Mouse (Mus musculus) heart, embryonic 14.5 days (tissue): ENCODE results near the gene Masp1. TPM values are rescaled to one million over a fixed set of nuclear protein-coding genes. Genes with fewer than 3 reads are reported as not detected.
A peak's percentile ranks its signal among the peaks of the same experiment; 100 is the strongest.

Experiments
- ATAC-seq: fragments of 200-750 bp; cut with Nextera tagmentation; 2 replicates; pipeline ENCODE4 v1.8.0; 2017; ENCODE audit warnings: low read depth, moderate TSS enrichment; ENCODE audit not compliant: insufficient number of reproducible peaks, insufficient read depth, low FRiP score
- H3K27ac ChIP-seq, 2 experiments: fragments of 200-500 bp in 1 of 2; fragments of 300-500 bp in 1 of 2; sonication (generic) in 1 of 2; replicated peaks in 1 of 2; 2 replicates each; pipeline ENCODE4 v1.5.1; 2012 to 2014; ENCODE audit warnings: low read depth in 2 of 2, low read length in 2 of 2, control low read depth in 1 of 2, mild to moderate bottlenecking in 1 of 2, mixed read lengths in 1 of 2; ENCODE audit not compliant: control insufficient read depth in 1 of 2, insufficient read depth in 1 of 2
- H3K27me3 ChIP-seq: fragments of 300-500 bp; sonication (generic); 2 replicates; pipeline ENCODE4 v1.6.1; 2014; ENCODE audit warnings: mild to moderate bottlenecking, low read length, control low read depth; ENCODE audit not compliant: control insufficient read depth, insufficient read depth
- H3K36me3 ChIP-seq: fragments of 300-500 bp; sonication (generic); 2 replicates; pipeline ENCODE4 v1.6.1; 2014; ENCODE audit warnings: mild to moderate bottlenecking, control low read depth, low read length, mixed read lengths; ENCODE audit not compliant: control insufficient read depth, insufficient read depth
- H3K4me1 ChIP-seq, 2 experiments: fragments of 200-500 bp in 1 of 2; fragments of 300-500 bp in 1 of 2; sonication (generic) in 1 of 2; 2 replicates each; pipeline ENCODE4 v1.6.1; 2012 to 2014; ENCODE audit warnings: low read length in 2 of 2, control low read depth in 1 of 2, mixed read lengths in 1 of 2; ENCODE audit not compliant: control insufficient read depth in 2 of 2, insufficient read depth in 2 of 2
- H3K4me2 ChIP-seq: fragments of 300-500 bp; sonication (generic); 2 replicates; pipeline ENCODE4 v1.6.1; 2014; ENCODE audit warnings: mild to moderate bottlenecking, low read length
- H3K4me3 ChIP-seq, 2 experiments: fragments of 200-500 bp in 1 of 2; fragments of 300-500 bp in 1 of 2; sonication (generic) in 1 of 2; 2 replicates each; pipeline ENCODE4 v1.5.1; 2012 to 2014; ENCODE audit warnings: low read length in 2 of 2, mild to moderate bottlenecking in 2 of 2, control low read depth in 1 of 2, low read depth in 1 of 2, moderate library complexity in 1 of 2; ENCODE audit not compliant: control insufficient read depth in 1 of 2, insufficient read depth in 1 of 2
- H3K9ac ChIP-seq: fragments of 300-500 bp; sonication (generic); 2 replicates; pipeline ENCODE4 v1.6.1; 2014; ENCODE audit warnings: mild to moderate bottlenecking, low read length
- H3K9me3 ChIP-seq: fragments of 300-500 bp; sonication (generic); 2 replicates; pipeline ENCODE4 v1.6.1; 2016; ENCODE audit warnings: low read length, control low read depth; ENCODE audit not compliant: control insufficient read depth
- WGBS: fragments of 180-500 bp; shearing (Covaris S2); extraction: QIAGEN DNeasy Blood & Tissue Kit; methylation state at CpG from one replicate; pipeline ENCODE4 v1.1.7; 2014; 5-methylcytosine and 5-hydroxymethylcytosine counted together
- polyA plus RNA-seq: library from polyadenylated mRNA; unstranded; fragments of >200 nt; fragmentation: Nextera tagmentation; extraction: Ambion mirVana; gene quantifications from 2 replicates; pipeline ENCODE4 v1.2.1, GENCODE M21; 2014

Gene Masp1
- polyA plus RNA-seq, 1 experiment from 2014 or later = 18.0 TPM

DNA sequence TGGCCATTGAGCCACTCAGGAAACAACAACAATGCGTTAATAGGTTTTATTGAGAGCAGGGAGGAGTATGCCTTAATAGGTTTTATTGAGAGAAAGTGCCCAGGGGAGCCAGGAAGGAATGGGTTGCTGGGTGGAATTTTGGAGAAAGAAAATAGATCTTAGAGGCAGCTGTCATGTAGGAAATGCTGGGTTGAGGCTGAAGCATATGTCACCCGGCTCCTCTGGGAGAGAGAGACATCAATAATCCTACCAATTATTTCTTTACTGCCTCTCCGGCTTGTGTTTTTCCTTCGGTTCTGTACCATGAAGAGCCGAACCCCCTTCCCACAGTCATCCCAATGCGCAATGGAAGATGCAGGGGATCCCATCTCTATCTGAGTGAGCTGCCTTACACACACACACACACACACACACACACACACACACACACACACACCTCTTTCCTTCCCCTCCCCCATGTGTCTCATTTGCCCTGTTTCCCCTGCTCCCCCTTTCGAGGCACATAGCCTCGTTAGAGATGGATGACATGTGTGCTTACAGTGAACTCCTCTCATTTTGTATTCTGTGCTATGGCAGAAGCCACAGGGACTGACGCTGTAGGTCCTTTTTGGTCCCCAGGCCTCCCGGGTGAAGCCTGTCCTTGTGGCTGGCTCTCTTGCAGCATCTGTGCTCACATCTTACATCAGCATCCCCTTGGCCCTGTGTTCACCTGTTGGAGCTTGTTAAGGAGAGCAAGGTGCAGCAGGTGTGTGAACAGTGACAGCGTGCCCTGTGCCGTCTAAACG, 103.0 kb downstream of the Masp1 start:
- no peak overlapping the region for H3K4me3 ChIP-seq
- 74% methylated on average over 13 of the region's 13 CpGs for WGBS
- H3K4me1 ChIP-seq = peaks cover 7 to 8% of the 10 kb centered on the region in 2 experiments; a peak in 3 of 4 replicates
- H3K9ac ChIP-seq = no peak overlapping the region
- no peaks in the 10 kb centered on the region for H3K36me3 ChIP-seq
- no peak for ATAC-seq
- H3K9me3 ChIP-seq = no peaks in the 10 kb centered on the region
- H3K27me3 ChIP-seq = no peaks in the 10 kb centered on the region
- H3K27ac ChIP-seq = no peak overlapping the region
- no peak overlapping the region for H3K4me2 ChIP-seq

DNA sequence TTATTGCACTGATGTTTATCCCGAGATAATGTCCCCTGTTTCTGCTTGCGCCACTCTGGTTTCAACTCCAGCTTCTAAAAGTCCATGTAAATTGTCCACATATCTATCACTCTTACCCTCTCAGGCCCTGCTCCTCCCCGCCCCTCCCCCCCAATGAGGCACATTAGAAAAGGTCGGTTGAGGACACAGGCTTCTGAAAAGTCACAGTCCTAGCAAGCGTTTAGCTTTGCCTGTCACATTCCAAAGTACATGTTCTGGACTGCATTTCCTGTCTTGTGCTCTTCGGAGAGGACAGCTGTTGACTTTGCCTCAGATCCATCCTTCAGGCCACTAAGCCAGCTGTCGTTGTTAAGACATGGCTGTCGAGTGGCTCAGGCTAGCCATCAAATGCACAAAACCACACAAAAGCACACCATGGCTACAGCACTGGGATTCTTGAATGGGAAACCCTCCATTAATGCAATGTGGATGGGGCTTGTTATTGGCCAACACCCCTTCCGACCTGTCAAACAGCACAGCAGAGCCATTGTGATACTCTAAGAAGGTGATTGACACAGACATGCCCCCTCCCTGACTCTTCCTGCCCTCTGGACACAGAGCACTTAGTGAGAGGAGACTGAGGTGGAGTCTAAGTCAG, 103.8 kb downstream of the Masp1 start:
- peak overlapping the region; percentile 3 to 23; a peak in 2 of 4 replicates for H3K4me3 ChIP-seq
- no peaks in the 10 kb centered on the region for H3K27me3 ChIP-seq
- H3K9me3 ChIP-seq = no peaks in the 10 kb centered on the region
- H3K9ac ChIP-seq = peak overlapping the region; percentile 6; the same call in 1 of the 2 replicates
- H3K36me3 ChIP-seq = no peaks in the 10 kb centered on the region
- peaks cover 7 to 8% of the 10 kb centered on the region in 2 experiments; a peak in 3 of 4 replicates for H3K4me1 ChIP-seq
- peak overlapping the region; percentile 52 for H3K4me2 ChIP-seq
- ATAC-seq = no peak
- 32% methylated on average over 9 of the region's 9 CpGs for WGBS
- peak overlapping the region in 1 of 2 experiments; percentile 63; a peak in 1 of 4 replicates for H3K27ac ChIP-seq

DNA sequence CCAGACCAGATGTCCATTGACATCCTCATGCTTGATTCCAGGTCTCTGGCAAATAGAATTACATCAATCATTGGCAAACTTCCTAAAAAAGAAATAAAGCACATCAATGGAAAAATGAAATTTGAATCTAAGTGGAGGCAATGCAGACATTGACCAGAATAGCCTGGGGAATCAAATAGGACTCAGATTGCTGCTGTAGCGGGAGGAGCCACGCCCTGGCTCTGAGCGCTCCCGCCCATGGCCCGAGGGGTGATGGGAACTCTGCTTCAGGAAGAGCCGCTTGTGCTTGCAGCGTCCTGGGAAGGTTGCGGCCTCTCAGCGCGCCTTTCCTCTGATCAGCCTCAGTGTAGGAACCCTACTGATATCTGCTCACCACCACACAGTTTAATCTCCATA, 104.4 kb downstream of the Masp1 start:
- WGBS = 22% methylated on average over 10 of the region's 10 CpGs
- Histone ChIP-seq H3K9me3 (no peaks in the 10 kb centered on the region), H3K27me3 (no peaks in the 10 kb centered on the region), H3K4me3 (peak overlapping the region; percentile 3 to 23; a peak in 2 of 4 replicates), H3K36me3 (no peaks in the 10 kb centered on the region), H3K9ac (peak overlapping the region; percentile 6; the same call in 1 of the 2 replicates), H3K27ac (peak overlapping the region in 1 of 2 experiments; percentile 63; a peak in 1 of 4 replicates), H3K4me1 (peaks cover 7 to 8% of the 10 kb centered on the region in 2 experiments; a peak in 3 of 4 replicates), H3K4me2 (peak overlapping the region; percentile 52)
- ATAC-seq = peak; percentile 50; the same call in 1 of the 2 replicates

DNA sequence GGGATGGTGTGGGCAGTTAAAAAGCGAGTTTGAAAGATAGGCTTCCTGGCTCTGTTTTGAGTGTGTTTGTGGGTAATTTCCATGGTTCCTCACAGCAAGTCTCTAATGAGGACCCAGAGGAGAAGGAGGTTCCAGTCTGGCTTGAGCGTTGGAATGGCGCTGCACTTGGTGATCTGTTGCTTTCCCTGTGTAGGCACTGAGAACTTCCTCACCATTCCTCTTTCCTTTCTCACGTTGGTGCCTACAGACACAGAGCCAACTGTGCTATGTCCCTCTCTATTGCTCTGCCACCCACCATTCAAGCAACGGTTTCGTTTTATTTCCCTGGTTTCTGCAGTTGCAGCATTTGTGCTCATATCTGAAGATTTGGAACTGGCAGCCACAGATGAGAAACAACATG, 107.7 kb downstream of the Masp1 start:
- 72% methylated on average over 6 of the region's 6 CpGs for WGBS
- Histone ChIP-seq H3K9me3 (no peaks in the 10 kb centered on the region), H3K36me3 (no peaks in the 10 kb centered on the region), H3K9ac (no peak overlapping the region), H3K4me2 (no peak overlapping the region), H3K27me3 (no peaks in the 10 kb centered on the region), H3K4me1 (peaks cover 7 to 8% of the 10 kb centered on the region in 2 experiments; a peak in 3 of 4 replicates), H3K27ac (no peak overlapping the region), H3K4me3 (no peak overlapping the region)
- no peak for ATAC-seq

DNA sequence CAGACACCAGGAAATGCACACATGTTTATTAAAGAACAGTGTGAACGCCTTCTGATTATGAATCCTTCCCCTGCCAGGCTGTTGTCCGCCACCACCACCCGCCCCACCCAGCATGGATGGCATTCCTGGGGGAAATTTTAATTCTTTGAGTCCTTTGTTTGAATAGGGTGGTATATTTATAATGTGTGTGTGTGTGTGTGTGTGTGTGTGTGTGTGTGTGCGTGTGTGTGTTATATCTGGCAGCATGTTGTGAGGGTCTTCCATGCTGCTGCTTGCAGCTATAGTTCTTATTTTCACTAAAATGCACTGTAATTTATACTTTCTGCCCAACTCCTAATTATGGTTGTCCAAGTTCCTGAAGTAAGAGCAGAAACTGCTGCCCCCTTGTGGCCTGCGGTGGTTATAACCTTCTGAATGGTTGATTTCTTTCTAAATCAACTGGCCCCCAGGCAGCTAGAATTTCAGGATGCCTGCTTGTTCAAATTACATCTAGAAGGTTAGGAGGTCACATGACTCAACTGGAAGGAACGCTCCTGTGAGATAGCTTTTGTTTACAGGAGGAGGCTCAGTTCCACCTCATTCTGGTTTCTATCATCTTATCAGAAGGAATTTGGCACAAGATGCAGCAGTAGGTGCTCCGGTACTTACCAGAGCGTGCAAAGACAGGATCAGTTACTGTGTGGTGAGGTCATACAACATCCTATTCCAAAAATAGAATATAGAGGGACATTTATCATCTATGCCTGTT, 117.4 kb downstream of the Masp1 start:
- H3K4me3 ChIP-seq = no peak overlapping the region
- no peak overlapping the region for H3K27ac ChIP-seq
- no peak overlapping the region for H3K4me2 ChIP-seq
- H3K4me1 ChIP-seq = 0 out of 4 replicates have a peak, but pooled peaks cover 0 to 3% of the 10 kb centered on the region in 2 experiments
- H3K27me3 ChIP-seq = no peaks in the 10 kb centered on the region
- no peak overlapping the region for H3K9ac ChIP-seq
- 26% methylated on average over 8 of the region's 8 CpGs for WGBS
- no peaks in the 10 kb centered on the region for H3K36me3 ChIP-seq
- no peaks in the 10 kb centered on the region for H3K9me3 ChIP-seq
- no peak for ATAC-seq

- no peaks in the 10 kb centered on the region for H3K36me3 ChIP-seq
- no peak for ATAC-seq
- no peak overlapping the region for H3K4me2 ChIP-seq
- H3K9ac ChIP-seq = no peak overlapping the region
- H3K4me3 ChIP-seq = no peak overlapping the region
- no peak overlapping the region for H3K27ac ChIP-seq
- no peaks in the 10 kb centered on the region for H3K9me3 ChIP-seq
- H3K27me3 ChIP-seq = no peaks in the 10 kb centered on the region
- 0 out of 4 replicates have a peak, but pooled peaks cover 0 to 3% of the 10 kb centered on the region in 2 experiments for H3K4me1 ChIP-seq
- 72% methylated on average over 3 of the region's 3 CpGs for WGBS
Measured at GRCm38 (mm10) chr16:23401959-23402358, 118.7 kb downstream of the Masp1 start.

- no peak overlapping the region for H3K4me3 ChIP-seq
- 30% methylated on average over 4 of the region's 4 CpGs for WGBS
- 0 out of 4 replicates have a peak, but pooled peaks cover 0 to 3% of the 10 kb centered on the region in 2 experiments for H3K4me1 ChIP-seq
- ATAC-seq = no peak
- no peaks in the 10 kb centered on the region for H3K27me3 ChIP-seq
- no peak overlapping the region for H3K4me2 ChIP-seq
- H3K9ac ChIP-seq = no peak overlapping the region
- no peaks in the 10 kb centered on the region for H3K36me3 ChIP-seq
- no peak overlapping the region for H3K27ac ChIP-seq
- H3K9me3 ChIP-seq = no peaks in the 10 kb centered on the region
Measured at GRCm38 (mm10) chr16:23401463-23401862, 119.2 kb downstream of the Masp1 start.
